Mouse (Mus musculus) megakaryocyte, embryonic 14.5 days (primary cell): ENCODE measurements around the gene Oas1g. TPM values are rescaled to one million over a fixed set of nuclear protein-coding genes. Genes with fewer than 3 reads are reported as not detected.
"Not testable (repeated sequence)": the region's sequence is repeated elsewhere in the genome, so short reads cannot be mapped to it uniquely, and the experiment has no call there.

Experiments
- H3K27me3 ChIP-seq: replicated peaks from 2 replicates; pipeline ENCODE3; 2012; ENCODE audit warnings: inconsistent platforms
- H3K36me3 ChIP-seq: replicated peaks from 2 replicates; pipeline ENCODE3; 2012; ENCODE audit warnings: low read length, inconsistent platforms, mixed read lengths
- H3K4me1 ChIP-seq: 2 replicates; pipeline ENCODE4 v1.6.1; 2012; ENCODE audit warnings: inconsistent platforms
- H3K4me3 ChIP-seq: replicated peaks from 2 replicates; pipeline ENCODE3; 2012; ENCODE audit warnings: moderate library complexity, mild to moderate bottlenecking, inconsistent platforms
- H3K9me3 ChIP-seq: 2 replicates; pipeline ENCODE4 v1.6.1; 2012; ENCODE audit warnings: inconsistent platforms
- FLI1 ChIP-seq: IDR thresholded peaks from 2 replicates; pipeline ENCODE4 v1.6.1; 2012; ENCODE audit warnings: low read length, inconsistent platforms, mixed read lengths
- GATA1 ChIP-seq: IDR thresholded peaks from 3 replicates; pipeline ENCODE4 v1.6.1; 2012; ENCODE audit warnings: mixed read lengths, low read length, inconsistent platforms, borderline replicate concordance
- polyA plus RNA-seq: library from polyadenylated mRNA; stranded (reverse); fragments of >175 nt; gene quantifications from 2 replicates; pipeline ENCODE4 v1.2.3, GENCODE M21; 2012; ENCODE audit warnings: low replicate concordance; ENCODE audit not compliant: insufficient read depth

Gene Oas1g
- polyA plus RNA-seq, 1 experiment = 12.6 TPM

DNA sequence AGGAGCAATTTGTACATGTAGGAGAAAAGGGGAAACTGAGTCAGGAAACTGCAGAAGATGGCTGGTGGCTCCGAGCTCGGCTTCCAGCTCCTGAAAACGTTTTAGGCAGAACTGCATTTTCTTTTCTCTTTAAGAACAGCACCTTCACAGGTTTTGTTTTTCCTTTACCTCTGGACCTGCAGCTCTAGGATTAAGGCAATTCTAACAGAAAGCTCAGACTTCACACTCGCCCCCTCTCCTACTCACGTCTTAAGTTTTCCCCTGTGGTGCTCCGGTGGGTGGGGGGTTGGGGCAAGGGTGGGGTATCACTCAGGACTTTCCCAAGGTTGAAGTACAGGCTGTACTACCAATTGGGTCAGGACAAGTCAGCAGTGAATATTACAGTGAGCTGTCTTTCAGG lies 418 bp upstream of the Oas1g start:
- Histone ChIP-seq H3K4me3 (no peak overlapping the region), H3K9me3 (peaks cover 8% of the 10 kb centered on the region), H3K27me3 (peaks cover 9% of the 10 kb centered on the region), H3K4me1 (no peaks in the 10 kb centered on the region), H3K36me3 (no peaks in the 10 kb centered on the region)
- TF ChIP-seq GATA1 = no peak
- no peak for TF ChIP-seq FLI1

- H3K4me3 ChIP-seq, H3K36me3 ChIP-seq, H3K27me3 ChIP-seq, H3K4me1 ChIP-seq, H3K9me3 ChIP-seq: not testable (repeated sequence)
Observed at GRCm38 (mm10) chr5:120881681-120882080, 5.7 kb downstream of the Oas1g start.

DNA sequence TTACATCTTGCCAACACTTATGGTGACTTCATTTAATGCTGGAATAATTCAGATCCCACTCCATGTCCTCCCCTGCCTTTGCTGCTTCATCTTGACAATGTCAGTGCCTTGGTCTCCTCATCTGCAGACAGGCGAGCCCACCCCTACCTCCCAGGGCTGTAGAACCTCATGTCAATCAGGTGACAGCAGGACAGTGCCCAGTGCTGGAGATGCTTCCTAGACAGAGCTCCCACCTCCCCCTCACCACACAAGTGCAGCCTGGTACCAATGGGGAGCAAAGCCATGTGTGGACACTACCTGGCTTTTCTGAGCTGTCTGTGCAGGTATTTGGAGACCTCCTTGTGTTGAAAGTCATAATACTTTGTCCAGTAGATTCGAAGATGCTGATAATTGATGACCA lies 8.6 kb downstream of the Oas1g start:
- H3K9me3 ChIP-seq, H3K36me3 ChIP-seq: not testable (repeated sequence)
- peaks cover 13% of the 10 kb centered on the region for H3K27me3 ChIP-seq

DNA sequence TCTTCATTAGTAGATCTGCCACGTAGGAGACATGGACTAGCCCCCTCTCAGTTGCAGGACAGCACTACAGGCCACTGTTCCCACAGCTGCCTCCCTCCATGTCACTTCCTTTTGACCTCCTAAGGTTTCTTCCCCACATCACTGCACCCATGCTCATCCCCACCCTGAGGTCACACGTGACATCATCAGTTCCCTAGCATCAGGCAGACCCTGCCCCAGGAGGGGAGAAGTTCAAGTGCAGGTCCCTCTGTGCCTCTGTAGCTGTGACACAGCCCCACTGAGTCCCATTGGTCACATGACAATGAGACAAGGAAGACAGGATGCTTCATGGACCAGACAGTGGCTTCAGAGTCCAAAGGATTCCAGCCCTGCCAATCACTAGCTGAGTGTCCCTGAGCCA lies 10.0 kb downstream of the Oas1g start:
- H3K4me1 ChIP-seq, H3K4me3 ChIP-seq, H3K9me3 ChIP-seq, H3K36me3 ChIP-seq: not testable (repeated sequence)
- H3K27me3 ChIP-seq = peaks cover 19% of the 10 kb centered on the region

More for the DNA sequence above, 8.6 kb downstream of the Oas1g start:
- H3K4me1 ChIP-seq, H3K4me3 ChIP-seq: not testable (repeated sequence)

DNA sequence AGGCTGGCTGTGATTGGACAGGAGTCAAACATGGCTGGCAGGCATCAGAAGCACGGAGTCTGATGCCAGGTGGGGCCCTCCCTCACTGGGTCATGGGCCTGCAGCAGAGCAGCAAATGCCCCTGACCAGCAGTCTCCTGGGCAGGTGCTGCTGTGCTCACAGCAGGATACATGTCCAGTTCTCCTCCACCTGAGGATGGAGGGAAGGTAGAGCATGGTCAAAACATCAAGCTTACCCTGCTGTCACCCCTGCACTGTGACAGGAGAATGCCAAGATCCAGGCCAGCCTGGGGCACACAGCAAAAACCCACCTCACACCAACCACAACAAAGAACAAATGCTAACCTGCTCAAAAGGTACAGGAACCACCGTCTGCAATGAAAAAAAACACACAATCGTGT lies 10.6 kb downstream of the Oas1g start:
- peaks cover 23% of the 10 kb centered on the region for H3K27me3 ChIP-seq
- not testable (repeated sequence) for H3K36me3 ChIP-seq, H3K4me1 ChIP-seq, H3K9me3 ChIP-seq, H3K4me3 ChIP-seq

DNA sequence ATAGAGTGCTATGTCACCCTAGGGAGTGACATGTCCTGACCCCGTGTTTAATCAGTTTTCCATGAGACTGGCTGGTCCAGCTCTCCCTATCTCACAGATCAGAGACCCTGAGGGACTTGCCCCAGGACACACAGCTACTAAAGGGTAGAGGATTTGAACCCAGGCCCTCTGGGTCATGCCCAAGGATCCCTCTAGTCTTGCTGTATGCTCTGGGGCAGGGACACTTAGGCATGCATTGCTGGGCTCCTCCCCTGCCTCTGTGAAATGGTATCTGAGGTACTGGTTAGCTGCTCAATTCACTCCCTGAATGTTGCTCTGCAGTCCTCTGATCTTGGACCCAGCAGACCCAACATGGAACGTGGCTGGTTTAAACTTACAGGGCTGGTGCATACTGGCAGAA lies 15.9 kb downstream of the Oas1g start:
- TF ChIP-seq GATA1 = no peak
- H3K4me1 ChIP-seq = no peaks in the 10 kb centered on the region
- no peak overlapping the region for H3K4me3 ChIP-seq
- H3K36me3 ChIP-seq = no peaks in the 10 kb centered on the region
- no peaks in the 10 kb centered on the region for H3K9me3 ChIP-seq
- peaks cover 54% of the 10 kb centered on the region for H3K27me3 ChIP-seq

GRCm38 (mm10) chr5:120870782-120871181 lies 16.6 kb downstream of the Oas1g start:
- Histone ChIP-seq H3K9me3 (no peaks in the 10 kb centered on the region), H3K36me3 (no peaks in the 10 kb centered on the region), H3K4me3 (no peak overlapping the region), H3K4me1 (no peaks in the 10 kb centered on the region), H3K27me3 (peaks cover 56% of the 10 kb centered on the region)
- no peak for TF ChIP-seq FLI1
- TF ChIP-seq GATA1 = no peak

DNA sequence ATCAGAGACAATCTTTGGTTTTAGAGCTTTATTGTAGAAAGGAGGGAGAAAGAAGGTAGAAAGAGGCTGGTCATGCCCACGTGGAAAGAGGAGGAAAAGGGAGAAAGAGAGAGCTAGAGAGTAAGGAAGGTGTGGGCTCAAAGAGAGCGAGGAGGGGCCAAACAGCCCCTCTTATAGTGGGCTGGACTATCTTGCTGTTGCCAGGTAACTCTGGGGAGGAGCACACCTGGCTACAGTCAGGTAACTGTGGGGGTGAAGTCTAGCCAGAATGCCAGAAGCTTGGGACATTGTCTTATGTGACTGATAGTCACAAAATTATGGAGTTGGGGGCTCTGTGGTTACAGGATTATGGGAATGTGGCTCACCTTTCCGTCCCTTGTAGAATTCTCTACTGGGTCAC lies 17.3 kb downstream of the Oas1g start:
- H3K4me3 ChIP-seq = no peak overlapping the region
- peaks cover 57% of the 10 kb centered on the region for H3K27me3 ChIP-seq
- no peaks in the 10 kb centered on the region for H3K9me3 ChIP-seq
- H3K4me1 ChIP-seq = no peaks in the 10 kb centered on the region
- TF ChIP-seq GATA1 = no peak
- no peak for TF ChIP-seq FLI1
- H3K36me3 ChIP-seq = no peaks in the 10 kb centered on the region

DNA sequence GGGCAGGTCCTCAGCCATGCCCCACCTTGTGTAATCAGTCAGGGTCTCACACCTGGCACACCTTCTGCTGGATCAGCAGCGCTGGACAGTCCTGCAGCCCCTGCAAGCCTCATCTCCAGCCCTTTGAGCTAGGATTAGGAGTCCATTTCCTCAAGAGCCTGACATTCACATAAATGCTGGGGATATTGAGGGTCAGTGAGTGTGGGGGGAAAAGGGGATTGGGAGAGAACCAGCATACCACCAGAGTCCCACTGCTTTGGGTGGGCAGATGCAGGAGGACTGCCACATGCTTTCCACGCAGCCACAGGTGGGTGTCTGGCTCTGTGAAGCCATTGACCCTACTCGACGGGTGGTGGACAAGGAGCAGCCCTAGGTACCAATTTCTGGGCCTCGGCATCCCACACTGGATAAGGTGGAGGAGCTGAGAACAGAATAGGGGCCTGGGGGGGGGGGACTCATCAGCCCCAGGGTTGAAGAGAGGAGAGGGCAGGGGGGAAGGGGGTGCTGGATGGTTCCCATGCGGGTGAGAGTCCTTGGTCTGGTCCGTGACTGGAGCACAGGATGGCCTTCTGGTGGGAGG lies 17.9 kb downstream of the Oas1g start:
- H3K27me3 ChIP-seq = peaks cover 57% of the 10 kb centered on the region
- no peaks in the 10 kb centered on the region for H3K36me3 ChIP-seq
- no peaks in the 10 kb centered on the region for H3K4me1 ChIP-seq
- H3K4me3 ChIP-seq = no peak overlapping the region
- TF ChIP-seq FLI1 (no peak), GATA1 (no peak)
- H3K9me3 ChIP-seq = no peaks in the 10 kb centered on the region

- TF ChIP-seq FLI1 (no peak), GATA1 (no peak)
- H3K9me3 ChIP-seq = no peaks in the 10 kb centered on the region
- H3K4me3 ChIP-seq = no peak overlapping the region
- H3K27me3 ChIP-seq = peaks cover 41% of the 10 kb centered on the region
- H3K36me3 ChIP-seq = no peaks in the 10 kb centered on the region
- no peaks in the 10 kb centered on the region for H3K4me1 ChIP-seq
Observed at GRCm38 (mm10) chr5:120865336-120865860, 22.0 kb downstream of the Oas1g start.

GRCm38 (mm10) chr5:120861121-120861520 lies 26.3 kb downstream of the Oas1g start, which contains the start of gene Oas1h:
Gene Oas1h (plus strand): TSS chr5:120861421.
- Histone ChIP-seq H3K4me3 (no peak within 1 kb of the TSS), H3K36me3 (no peaks in the 10 kb centered on the region), H3K4me1 (no peaks in the 10 kb centered on the region; the same call in 1 of the 2 replicates), H3K9me3 (no peaks in the 10 kb centered on the region), H3K27me3 (peaks cover 42% of the 10 kb centered on the region)
- no peak for TF ChIP-seq GATA1
- TF ChIP-seq FLI1 = no peak
